Mouse (Mus musculus): ENCODE results near the gene Plekhg5. TPM values are rescaled to one million over a fixed set of nuclear protein-coding genes. Genes with fewer than 3 reads are reported as not detected.

Gene Plekhg5
- total and polyA plus RNA-seq, 3 experiments = 0.05 to 2.1 (median 1.1) TPM

DNA sequence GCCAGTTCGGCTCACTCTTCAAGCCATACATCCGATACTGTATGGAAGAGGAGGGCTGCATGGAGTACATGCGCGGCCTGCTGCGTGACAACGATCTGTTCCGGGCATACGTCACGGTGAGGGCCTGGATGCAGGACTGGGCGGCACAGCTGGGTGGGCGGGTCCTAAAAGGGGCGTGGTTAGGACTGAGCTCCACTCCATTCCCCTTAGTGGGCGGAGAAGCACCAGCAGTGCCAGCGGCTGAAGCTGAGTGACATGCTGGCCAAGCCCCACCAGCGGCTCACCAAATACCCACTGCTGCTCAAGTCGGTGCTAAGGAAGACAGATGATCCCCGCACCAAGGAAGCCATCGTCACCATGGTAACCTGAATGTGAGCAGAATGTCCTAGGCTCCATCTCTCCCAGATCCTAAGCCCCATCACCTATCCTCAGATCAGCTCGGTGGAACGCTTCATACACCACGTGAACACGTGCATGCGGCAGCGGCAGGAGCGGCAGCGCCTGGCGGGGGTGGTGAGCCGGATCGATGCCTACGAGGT lies 35.7 kb downstream of the Plekhg5 start:
- no peak overlapping the region for H3K9ac ChIP-seq (ENCODE audit: insufficient read depth, low read depth)

DNA sequence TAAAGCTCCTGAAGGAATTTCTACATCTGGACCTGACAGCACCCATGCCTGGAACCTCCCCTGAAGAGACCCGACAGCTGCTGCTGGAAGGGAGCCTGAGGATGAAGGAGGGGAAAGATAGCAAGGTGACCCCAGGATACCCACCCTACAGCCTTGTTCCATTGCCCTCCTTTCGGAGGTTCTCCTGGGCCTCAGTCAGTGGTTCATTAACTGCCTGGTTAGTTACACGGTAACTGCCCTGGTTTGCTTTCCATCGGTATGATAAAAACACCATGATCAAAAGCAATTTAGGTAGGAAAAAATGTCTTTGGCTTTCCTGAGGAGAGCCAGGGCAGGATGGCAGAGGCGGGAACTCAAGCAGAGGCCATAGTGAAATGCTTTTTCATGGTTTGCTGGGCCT lies 36.4 kb downstream of the Plekhg5 start:
- Histone ChIP-seq H3K36me3 (replicated peaks in 1 of 2; ENCODE audit: control insufficient read depth in 1 of 2, insufficient read depth in 1 of 2, low read length in 1 of 2) (peaks cover 0 to 3% of the 10 kb centered on the region in 2 experiments), H3K79me2 (replicated peaks; ENCODE audit: control insufficient read depth, extremely low read depth, insufficient read depth, poor library complexity, severe bottlenecking) (no peaks in the 10 kb centered on the region), H3K4me3 (replicated peaks in 1 of 3; ENCODE audit: low read depth in 2 of 3, low read length in 2 of 3, poor library complexity in 1 of 3) (no peak overlapping the region), H3K4me2 (ENCODE audit: insufficient read depth, low read depth, poor library complexity, severe bottlenecking) (no peak overlapping the region), H3K4me1 (ENCODE audit: control insufficient read depth in 1 of 2, insufficient read depth in 2 of 2) (0 out of 4 replicates have a peak, but pooled peaks cover 0 to 8% of the 10 kb centered on the region in 2 experiments), H3K9me3 (replicated peaks; ENCODE audit: low read length) (peaks cover under 1% of the 10 kb centered on the region), H3K27me3 (replicated peaks) (peaks cover 66% of the 10 kb centered on the region), H3K27ac (ENCODE audit: insufficient read depth, low read depth) (no peak overlapping the region), H3K9ac (ENCODE audit: insufficient read depth, low read depth) (no peak overlapping the region)
- no peak for TF ChIP-seq JUN (IDR thresholded peaks at IDR 0.05; ENCODE audit: insufficient read depth, low read depth, low read length)
- TF ChIP-seq MAX (IDR thresholded peaks at IDR 0.05; ENCODE audit: low read length) = no peak
- no peak for TF ChIP-seq E2F4 (IDR thresholded peaks at IDR 0.05; ENCODE audit: insufficient replicate concordance, low read depth, low read length)
- no peak for TF ChIP-seq SMC3 (IDR thresholded peaks at IDR 0.05; ENCODE audit: low read depth, low read length)
- in situ Hi-C loops (cut with MboI; ENCODE audit: low pct_ligation_motif_present, low pct_unique_long_range_greater_than_20kb, low sequenced_read_pairs) (no loop called here), dilution Hi-C loops (cut with MboI; ENCODE audit: extremely low pct_ligation_motif_present, extremely low pct_unique_long_range_greater_than_20kb, low sequenced_read_pairs) (no loop called here)
- DNase-seq (ENCODE audit: extremely low read depth) = no peak

More for the DNA sequence above, 35.7 kb downstream of the Plekhg5 start:
- in situ Hi-C loops (cut with MboI; ENCODE audit: low pct_ligation_motif_present, low pct_unique_long_range_greater_than_20kb, low sequenced_read_pairs) (no loop called here), dilution Hi-C loops (cut with MboI; ENCODE audit: extremely low pct_ligation_motif_present, extremely low pct_unique_long_range_greater_than_20kb, low sequenced_read_pairs) (no loop called here)
- H3K4me3 ChIP-seq (replicated peaks in 1 of 3; ENCODE audit: low read depth in 2 of 3, low read length in 2 of 3, poor library complexity in 1 of 3) = no peak overlapping the region
- H3K79me2 ChIP-seq (replicated peaks; ENCODE audit: control insufficient read depth, extremely low read depth, insufficient read depth, poor library complexity, severe bottlenecking) = no peaks in the 10 kb centered on the region
- H3K27me3 ChIP-seq (replicated peaks) = peaks cover 68% of the 10 kb centered on the region
- H3K4me2 ChIP-seq (ENCODE audit: insufficient read depth, low read depth, poor library complexity, severe bottlenecking) = no peak overlapping the region
- peaks cover 0 to 12% of the 10 kb centered on the region in 2 experiments; a peak in 1 of 4 replicates for H3K4me1 ChIP-seq (ENCODE audit: control insufficient read depth in 1 of 2, insufficient read depth in 2 of 2)
- H3K36me3 ChIP-seq (replicated peaks in 1 of 2; ENCODE audit: control insufficient read depth in 1 of 2, insufficient read depth in 1 of 2, low read length in 1 of 2) = peaks cover 0 to 3% of the 10 kb centered on the region in 2 experiments
- H3K27ac ChIP-seq (ENCODE audit: insufficient read depth, low read depth) = no peak overlapping the region
- no peak for DNase-seq (ENCODE audit: extremely low read depth)
- H3K9me3 ChIP-seq (replicated peaks; ENCODE audit: low read length) = no peaks in the 10 kb centered on the region
- TF ChIP-seq KAT2A (IDR thresholded peaks at IDR 0.05; ENCODE audit: insufficient replicate concordance, low read length) (no peak), CHD2 (IDR thresholded peaks at IDR 0.05; ENCODE audit: low read length) (no peak), ZKSCAN1 (IDR thresholded peaks at IDR 0.05; ENCODE audit: borderline replicate concordance, low read depth, low read length) (no peak), ETS1 (conservative IDR thresholded peaks at IDR 0.05; ENCODE audit: low read depth, low read length) (no peak), MAX (IDR thresholded peaks at IDR 0.05; ENCODE audit: low read length) (no peak), JUND (conservative IDR thresholded peaks at IDR 0.05; ENCODE audit: low read depth, low read length) (no peak), POLR2AphosphoS2 (IDR thresholded peaks at IDR 0.05; ENCODE audit: low read depth, low read length) (no peak), PAX5 (IDR thresholded peaks at IDR 0.05; ENCODE audit: low read length) (no peak), MAFK (IDR thresholded peaks at IDR 0.05; ENCODE audit: insufficient replicate concordance, low read length) (no peak), ELF1 (IDR thresholded peaks at IDR 0.05; ENCODE audit: low read depth, low read length) (no peak), GABPA (IDR thresholded peaks at IDR 0.05; ENCODE audit: insufficient replicate concordance, low read depth, low read length) (no peak), POLR2A (IDR thresholded peaks at IDR 0.05; ENCODE audit: low read depth, low read length) (no peak), NRF1 (IDR thresholded peaks at IDR 0.05; ENCODE audit: low read depth, low read length) (no peak), USF1 (IDR thresholded peaks at IDR 0.05; ENCODE audit: low read depth, low read length) (no peak), SIN3A (IDR thresholded peaks at IDR 0.05; ENCODE audit: low read length) (no peak), TCF12 (IDR thresholded peaks at IDR 0.05; ENCODE audit: low read depth, low read length) (no peak), NELFE (IDR thresholded peaks at IDR 0.05; ENCODE audit: low read depth, low read length) (no peak), ZC3H11A (IDR thresholded peaks at IDR 0.05; ENCODE audit: low read depth, low read length) (no peak), ZMIZ1 (IDR thresholded peaks at IDR 0.05; ENCODE audit: low read depth, low read length) (no peak)
